Mouse (Mus musculus) thymus, adult 2 months (tissue): Measurements from ENCODE around the gene Ccp110.

Source experiments
- CTCF ChIP-seq: fragments of 200-500 bp; IDR thresholded peaks from 2 replicates; pipeline ENCODE4 v1.5.1; 2012; ENCODE audit warnings: mild to moderate bottlenecking, control low read depth, low read length, moderate library complexity, borderline replicate concordance; ENCODE audit not compliant: control insufficient read depth, poor library complexity, insufficient read depth; ENCODE audit errors: extremely low read depth
- POLR2A ChIP-seq: fragments of 200-500 bp; IDR thresholded peaks from 2 replicates; pipeline ENCODE4 v1.6.1; 2012; ENCODE audit warnings: mild to moderate bottlenecking, low read length, control low read depth, moderate library complexity; ENCODE audit not compliant: control insufficient read depth, poor library complexity, insufficient read depth; ENCODE audit errors: extremely low read depth

DNA sequence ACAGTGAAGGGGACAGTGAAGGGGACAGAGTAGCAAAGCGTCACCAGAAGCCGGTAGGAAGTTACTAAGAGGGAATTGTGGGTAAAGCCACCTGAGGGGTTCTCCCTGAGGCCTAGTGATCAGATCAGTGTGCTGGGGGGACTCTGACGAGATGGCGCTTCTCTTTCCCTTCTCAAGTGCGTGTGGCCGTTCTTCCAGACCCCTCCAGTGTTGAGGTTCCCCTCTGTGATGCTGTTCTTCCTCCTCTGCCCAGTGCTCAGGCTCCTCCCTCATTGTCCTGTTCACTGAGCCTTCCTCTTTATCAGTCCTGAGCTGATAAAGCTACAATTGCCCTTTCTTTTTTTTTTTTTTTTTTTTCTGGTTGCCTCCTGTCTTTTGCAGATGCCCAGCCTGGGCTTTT is 29.9 kb downstream of the Ccp110 start:
- TF ChIP-seq POLR2A (no peak), CTCF (no peak)
